Mouse (Mus musculus) midbrain, embryonic 12.5 days (tissue): ENCODE results near the gene Socs4. TPM values are rescaled to one million over a fixed set of nuclear protein-coding genes. Genes with fewer than 3 reads are reported as not detected.

ENCODE experiments used
- ATAC-seq: fragments of 200-750 bp; cut with Nextera tagmentation; 2 replicates; pipeline ENCODE4 v1.8.0; 2017; ENCODE audit warnings: low read depth, moderate TSS enrichment, moderate library complexity; ENCODE audit not compliant: low FRiP score
- H3K27ac ChIP-seq: fragments of 300-500 bp; sonication (generic); replicated peaks from 2 replicates; pipeline ENCODE4 v1.5.1; 2016; ENCODE audit warnings: mild to moderate bottlenecking
- H3K27me3 ChIP-seq: fragments of 300-500 bp; sonication (generic); 2 replicates; pipeline ENCODE4 v1.6.1; 2016; ENCODE audit warnings: mild to moderate bottlenecking
- H3K36me3 ChIP-seq: fragments of 300-500 bp; sonication (generic); 2 replicates; pipeline ENCODE4 v1.6.1; 2016
- H3K4me1 ChIP-seq: fragments of 300-500 bp; sonication (generic); 2 replicates; pipeline ENCODE4 v1.6.1; 2016
- H3K4me2 ChIP-seq: fragments of 300-500 bp; sonication (generic); replicated peaks from 2 replicates; pipeline ENCODE4 v1.6.1; 2016; ENCODE audit warnings: mild to moderate bottlenecking, moderate library complexity
- H3K4me3 ChIP-seq: fragments of 300-500 bp; sonication (generic); 2 replicates; pipeline ENCODE4 v1.5.1; 2016; ENCODE audit warnings: mild to moderate bottlenecking
- H3K9ac ChIP-seq: fragments of 300-500 bp; sonication (generic); replicated peaks from 2 replicates; pipeline ENCODE4 v1.6.1; 2016; ENCODE audit warnings: mild to moderate bottlenecking, moderate library complexity
- H3K9me3 ChIP-seq: fragments of 300-500 bp; sonication (generic); 2 replicates; pipeline ENCODE4 v1.6.1; 2016; ENCODE audit warnings: mild to moderate bottlenecking
- WGBS: fragments of 180-500 bp; shearing (Covaris S2); methylation state at CpG from one replicate; pipeline ENCODE4 v1.1.7; 2016; 5-methylcytosine and 5-hydroxymethylcytosine counted together
- polyA plus RNA-seq: library from polyadenylated mRNA; unstranded; fragments of >200 nt; fragmentation: Nextera tagmentation; extraction: Ambion mirVana; gene quantifications from 2 replicates; pipeline ENCODE4 v1.2.1, GENCODE M21; 2016

Gene Socs4
- polyA plus RNA-seq, 1 experiment from 2014 or later = 4.3 TPM

DNA sequence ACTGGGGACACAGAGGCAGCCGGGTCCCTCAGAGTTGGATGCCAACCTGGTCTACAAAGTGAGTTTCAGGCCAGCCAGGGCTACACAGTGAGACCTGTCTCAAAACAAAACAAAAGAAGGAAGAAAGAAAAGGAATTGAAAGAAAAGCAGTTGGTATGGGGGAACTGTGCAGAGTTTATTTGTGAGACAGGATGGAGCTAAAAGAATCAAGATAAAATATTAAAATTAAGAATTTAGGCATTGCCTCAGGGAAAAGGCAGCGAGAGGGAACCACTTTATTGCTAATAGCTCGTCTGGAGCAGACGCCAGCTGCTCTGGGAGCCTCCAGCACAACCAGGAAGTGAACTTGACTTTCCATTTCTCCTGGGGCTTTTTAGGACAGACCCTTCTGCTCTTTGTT is 17.4 kb downstream of the Socs4 start:
- Histone ChIP-seq H3K36me3 (peaks cover 11% of the 10 kb centered on the region; the same call in 1 of the 2 replicates), H3K9ac (no peak overlapping the region), H3K27ac (no peak overlapping the region), H3K27me3 (no peaks in the 10 kb centered on the region), H3K9me3 (no peaks in the 10 kb centered on the region), H3K4me1 (peaks cover 6% of the 10 kb centered on the region), H3K4me2 (no peak overlapping the region), H3K4me3 (no peak overlapping the region)
- WGBS = 68% methylated on average over 4 of the region's 4 CpGs
- no peak for ATAC-seq

DNA sequence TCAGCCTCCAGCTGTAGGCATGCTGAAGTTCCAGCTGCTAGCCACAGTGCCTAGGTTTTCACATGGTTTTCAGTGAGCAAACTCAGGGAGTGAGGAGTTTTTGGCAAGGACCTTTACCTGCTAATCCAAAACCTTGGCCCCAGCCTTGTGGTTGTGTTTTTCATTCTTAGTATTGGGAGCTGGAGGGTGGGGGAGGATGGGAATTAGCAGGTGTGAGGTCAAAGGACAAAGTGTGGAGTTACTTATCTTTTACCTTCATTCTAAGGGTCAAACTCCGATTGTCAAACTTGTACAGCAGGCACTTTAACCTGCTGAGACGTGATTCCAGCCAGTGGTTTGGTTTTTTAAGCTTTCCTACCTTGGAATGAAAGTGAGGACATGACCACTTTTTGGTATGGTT is 19.5 kb downstream of the Socs4 start:
- Histone ChIP-seq H3K4me2 (no peak overlapping the region), H3K36me3 (0 out of 2 replicates have a peak, but pooled peaks cover 3% of the 10 kb centered on the region), H3K27ac (no peak overlapping the region), H3K27me3 (no peaks in the 10 kb centered on the region), H3K4me1 (peaks cover 20% of the 10 kb centered on the region), H3K4me3 (no peak overlapping the region), H3K9ac (no peak overlapping the region), H3K9me3 (no peaks in the 10 kb centered on the region)
- WGBS = 83% methylated on average over 2 of the region's 2 CpGs
- no peak for ATAC-seq

DNA sequence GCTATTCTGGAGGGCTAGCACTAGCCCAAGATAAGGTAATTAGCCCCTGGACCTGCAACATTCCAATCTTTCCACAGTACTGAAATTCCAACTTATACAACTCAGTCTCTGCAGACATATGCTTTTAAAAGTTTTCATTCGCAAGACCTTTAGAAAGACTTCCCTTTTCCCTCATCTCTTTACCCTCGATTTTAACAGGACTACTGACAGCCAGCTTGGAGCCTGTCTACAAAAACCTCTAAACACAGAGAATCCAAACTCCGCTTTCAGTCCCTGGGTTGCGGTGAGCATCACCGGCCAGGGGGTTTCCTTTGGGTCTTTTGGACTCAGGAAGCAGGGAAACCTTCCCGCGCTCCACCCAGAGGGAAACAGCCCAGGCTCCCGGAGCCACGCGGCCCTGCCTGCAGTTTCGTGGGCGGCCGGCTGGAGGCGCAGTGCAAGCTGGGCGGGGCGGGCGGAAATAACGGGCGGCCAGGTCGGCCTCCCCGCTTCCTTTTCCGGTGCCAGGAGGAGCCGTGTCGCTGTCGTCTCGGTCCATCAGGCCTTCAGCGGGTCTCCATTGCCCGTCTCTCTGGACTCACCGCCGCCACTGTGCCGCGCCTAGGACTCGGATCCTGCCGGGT is 21.2 kb downstream of the Socs4 start, which contains the start of gene Mapk1ip1l:
Mapk1ip1l (plus strand) TSS at position 482 of the 623 bp plus-strand sequence.
- Histone ChIP-seq H3K27ac (peak within 1 kb of the TSS; percentile 99), H3K4me3 (peak within 1 kb of the TSS; percentile 96), H3K9me3 (no peaks in the 10 kb centered on the region), H3K27me3 (no peaks in the 10 kb centered on the region), H3K9ac (peak within 1 kb of the TSS; percentile 98), H3K4me1 (peaks cover 20% of the 10 kb centered on the region), H3K4me2 (peak within 1 kb of the TSS; percentile 85), H3K36me3 (0 out of 2 replicates have a peak, but pooled peaks cover 10% of the 10 kb centered on the region)
- 1% methylated on average over 33 of the region's 34 CpGs for WGBS
- ATAC-seq = peak; percentile 89

DNA sequence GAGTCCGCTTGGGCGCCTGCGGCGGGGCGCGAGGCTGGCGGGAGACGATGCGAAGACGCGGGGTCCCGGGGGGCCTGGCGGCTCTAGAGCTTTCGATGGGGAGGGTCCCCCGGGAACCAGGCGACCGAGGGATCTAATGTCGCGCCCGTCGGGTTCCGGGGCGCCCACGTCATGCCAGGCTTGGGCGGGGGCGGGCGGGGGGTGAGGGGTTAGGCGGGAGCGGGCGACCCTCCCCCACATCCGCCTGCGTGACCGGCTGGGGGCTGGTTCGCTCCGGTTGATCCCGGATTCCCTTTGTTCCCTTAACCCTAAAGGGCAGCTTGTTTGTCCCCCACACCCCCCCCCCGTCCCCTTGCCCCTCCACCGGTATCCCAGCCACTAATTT is 21.7 kb downstream of the Socs4 start:
- Histone ChIP-seq H3K36me3 (peaks cover 14% of the 10 kb centered on the region; the same call in 1 of the 2 replicates), H3K9me3 (no peaks in the 10 kb centered on the region), H3K4me3 (peak overlapping the region; percentile 96), H3K4me1 (peaks cover 20% of the 10 kb centered on the region), H3K4me2 (peak overlapping the region; percentile 85), H3K27ac (peak overlapping the region; percentile 99), H3K27me3 (no peaks in the 10 kb centered on the region), H3K9ac (peak overlapping the region; percentile 98)
- peak; percentile 85 for ATAC-seq
- 0% methylated on average over 33 of the region's 38 CpGs for WGBS

DNA sequence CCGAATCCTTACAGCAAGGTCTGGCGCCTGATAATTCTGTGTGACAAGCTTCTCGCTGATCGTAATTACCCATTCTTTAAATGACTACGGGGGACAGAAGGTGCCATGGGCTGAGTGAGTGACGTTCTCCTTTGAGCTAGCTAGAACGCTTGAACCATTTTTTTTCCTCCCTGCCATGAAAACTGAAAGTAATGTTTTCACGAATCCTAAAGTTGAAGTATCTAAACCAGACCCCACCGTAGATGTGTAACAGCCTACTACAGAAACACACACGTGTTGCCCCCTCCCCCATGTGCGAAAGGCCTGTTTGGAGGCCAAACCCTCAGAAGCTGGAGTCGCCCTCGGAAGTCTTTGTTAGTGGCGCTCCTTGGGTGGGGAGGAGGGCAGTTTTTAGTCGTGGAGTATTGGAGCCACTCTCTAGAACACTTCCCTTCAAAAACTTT is 22.1 kb downstream of the Socs4 start:
- WGBS = under 1% methylated on average over 15 of the region's 15 CpGs
- Histone ChIP-seq H3K4me1 (peaks cover 20% of the 10 kb centered on the region), H3K9me3 (no peaks in the 10 kb centered on the region), H3K4me2 (peak overlapping the region; percentile 85), H3K9ac (peak overlapping the region; percentile 98), H3K27ac (peak overlapping the region; percentile 99), H3K4me3 (peak overlapping the region; percentile 96), H3K27me3 (no peaks in the 10 kb centered on the region), H3K36me3 (peaks cover 15% of the 10 kb centered on the region; the same call in 1 of the 2 replicates)
- ATAC-seq = peak; percentile 47

DNA sequence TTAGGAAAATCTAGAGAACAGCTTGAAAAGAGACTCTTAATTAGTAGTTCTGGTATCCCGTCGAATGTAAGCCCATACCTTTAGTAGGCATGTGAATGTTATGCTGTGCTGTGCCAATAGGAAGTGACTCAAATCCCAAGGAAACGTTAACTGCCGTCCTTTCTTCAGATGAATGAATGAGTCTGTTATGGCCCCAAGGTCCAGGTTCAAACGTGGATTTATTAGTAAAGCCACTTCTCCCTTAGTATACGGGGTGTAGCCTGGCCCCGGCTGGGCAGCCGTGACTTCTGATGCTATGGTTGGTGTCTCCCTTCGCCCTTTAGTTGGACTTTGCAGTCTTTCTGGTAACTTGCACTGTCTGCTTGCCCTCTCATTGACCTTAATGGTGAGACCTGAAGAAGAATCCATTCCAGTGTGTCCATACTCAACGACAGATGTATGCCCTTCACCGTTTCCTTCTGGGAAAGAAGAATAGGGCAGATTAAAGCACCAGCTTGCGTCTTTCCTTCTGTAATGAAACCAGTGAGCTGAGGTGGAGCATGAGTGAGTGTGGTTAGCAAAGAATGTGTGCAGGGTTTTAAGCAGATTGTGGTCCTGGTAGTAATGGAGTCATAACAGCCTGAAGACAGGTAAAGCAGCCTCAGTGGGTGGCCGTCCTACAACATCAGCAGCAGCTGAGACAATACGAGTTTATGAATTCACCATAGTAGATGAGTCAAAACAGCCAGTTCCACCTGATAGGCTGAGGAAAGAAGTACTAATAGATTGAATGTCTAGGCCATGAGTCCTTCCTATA is 26.4 kb downstream of the Socs4 start:
- no peak overlapping the region for H3K27ac ChIP-seq
- H3K27me3 ChIP-seq = no peaks in the 10 kb centered on the region
- H3K9me3 ChIP-seq = no peaks in the 10 kb centered on the region
- H3K4me3 ChIP-seq = no peak overlapping the region
- no peak overlapping the region for H3K9ac ChIP-seq
- no peak for ATAC-seq
- H3K4me1 ChIP-seq = peaks cover 15% of the 10 kb centered on the region
- H3K36me3 ChIP-seq = peaks cover 15% of the 10 kb centered on the region; the same call in 1 of the 2 replicates
- WGBS = 88% methylated on average over 14 of the region's 14 CpGs
- H3K4me2 ChIP-seq = no peak overlapping the region

DNA sequence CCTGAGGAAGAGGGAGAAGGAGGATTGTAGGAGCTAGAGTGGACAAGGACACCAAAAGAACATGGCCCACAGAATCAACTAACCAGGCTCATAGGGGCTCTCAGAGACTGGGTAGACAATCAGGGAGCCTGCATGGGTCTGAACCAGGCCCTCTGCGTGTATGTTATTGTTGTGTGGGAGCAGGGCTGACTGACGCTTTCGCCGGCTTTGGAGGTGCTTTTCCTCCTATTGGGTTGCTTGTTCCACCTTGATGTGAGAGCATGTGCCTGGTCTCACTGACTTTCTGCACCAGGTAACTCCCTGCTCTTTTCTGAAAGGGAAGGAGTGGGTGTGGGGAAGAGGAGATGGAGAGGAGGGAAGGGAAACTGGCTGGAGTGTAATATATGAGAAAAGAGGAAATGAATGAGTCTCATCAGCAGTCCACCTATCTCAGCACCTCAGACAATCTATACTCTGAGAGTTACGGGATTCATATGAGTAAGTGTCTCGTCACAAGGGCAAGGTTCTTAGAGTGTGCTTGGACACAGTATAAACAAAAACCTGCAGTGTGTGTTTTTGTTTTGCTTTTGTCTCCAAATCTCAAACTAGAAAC is 28.2 kb downstream of the Socs4 start:
- no peak overlapping the region for H3K27ac ChIP-seq
- H3K4me2 ChIP-seq = no peak overlapping the region
- no peak overlapping the region for H3K9ac ChIP-seq
- H3K9me3 ChIP-seq = no peaks in the 10 kb centered on the region
- H3K27me3 ChIP-seq = no peaks in the 10 kb centered on the region
- 92% methylated on average over 6 of the region's 6 CpGs for WGBS
- no peak for ATAC-seq
- H3K4me3 ChIP-seq = no peak overlapping the region
- H3K4me1 ChIP-seq = peaks cover 7% of the 10 kb centered on the region
- H3K36me3 ChIP-seq = peaks cover 27% of the 10 kb centered on the region

DNA sequence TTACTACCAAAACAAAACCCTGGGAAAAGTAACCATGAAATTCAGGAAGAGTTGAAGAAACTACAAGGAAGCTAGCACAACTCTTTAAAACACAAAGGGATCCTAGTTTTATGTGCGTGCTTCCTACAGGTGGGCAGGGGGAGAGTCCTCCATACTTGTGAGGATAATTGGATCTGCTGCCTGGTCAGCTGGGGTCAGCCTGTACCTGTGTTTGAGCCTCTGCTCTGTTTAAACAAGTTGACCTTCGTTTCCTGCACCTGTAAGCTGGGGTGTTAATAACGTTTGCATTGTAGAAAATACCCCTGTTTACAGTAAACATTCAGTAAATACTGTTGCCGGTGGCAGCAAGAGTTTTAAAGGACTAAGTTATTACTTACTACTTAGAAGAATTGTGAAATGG is 29.2 kb downstream of the Socs4 start:
- Histone ChIP-seq H3K4me3 (no peak overlapping the region), H3K9me3 (no peaks in the 10 kb centered on the region), H3K4me2 (no peak overlapping the region), H3K27me3 (no peaks in the 10 kb centered on the region), H3K4me1 (no peaks in the 10 kb centered on the region), H3K27ac (no peak overlapping the region), H3K36me3 (peaks cover 37% of the 10 kb centered on the region), H3K9ac (no peak overlapping the region)
- WGBS = 91% methylated on average over 4 of the region's 4 CpGs
- ATAC-seq = no peak

DNA sequence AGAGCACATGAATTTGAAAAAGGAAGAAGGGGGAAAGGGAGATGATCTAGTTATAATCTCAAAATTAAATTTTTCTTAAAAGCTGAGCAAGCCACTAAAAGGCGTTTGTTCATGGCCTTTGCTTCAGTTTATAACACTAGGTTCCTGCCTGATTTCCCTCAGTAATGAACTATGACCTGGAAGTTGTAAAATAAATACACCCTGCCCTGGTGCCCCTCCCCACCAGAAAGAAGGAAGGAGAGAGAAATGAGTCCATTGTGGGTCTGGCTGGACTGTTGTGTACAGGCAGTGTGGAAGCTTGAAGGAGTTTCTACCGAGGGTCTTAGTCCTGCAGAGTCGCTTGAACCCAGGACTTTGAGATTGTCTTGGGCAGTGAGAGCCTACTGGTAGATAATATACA is 30.9 kb downstream of the Socs4 start:
- Histone ChIP-seq H3K4me2 (no peak overlapping the region), H3K36me3 (peaks cover 42% of the 10 kb centered on the region), H3K27me3 (no peaks in the 10 kb centered on the region), H3K9ac (no peak overlapping the region), H3K4me1 (no peaks in the 10 kb centered on the region), H3K4me3 (no peak overlapping the region), H3K9me3 (no peaks in the 10 kb centered on the region), H3K27ac (no peak overlapping the region)
- 89% methylated on average over 3 of the region's 3 CpGs for WGBS
- ATAC-seq = no peak

DNA sequence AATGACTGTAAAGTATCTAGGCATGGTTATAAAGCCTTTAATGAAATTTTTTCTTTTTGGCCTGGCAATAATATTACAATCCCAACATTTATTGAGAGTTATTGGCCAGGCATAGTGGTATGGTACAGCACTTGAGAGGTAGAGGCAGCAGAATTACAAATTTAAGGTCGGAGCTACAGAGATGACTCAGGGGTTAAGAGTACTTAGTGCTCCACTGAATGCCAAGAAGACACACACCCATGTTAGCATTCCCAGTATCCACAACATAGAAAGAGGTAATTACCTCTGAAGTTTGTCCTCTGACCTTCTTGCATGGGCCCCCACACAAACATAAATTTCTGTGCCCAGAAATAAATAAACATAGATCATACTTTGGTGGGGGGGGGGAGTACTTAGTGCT is 32.3 kb downstream of the Socs4 start:
- Histone ChIP-seq H3K9ac (no peak overlapping the region), H3K36me3 (peaks cover 48% of the 10 kb centered on the region), H3K4me3 (no peak overlapping the region), H3K27ac (no peak overlapping the region), H3K27me3 (no peaks in the 10 kb centered on the region), H3K4me2 (no peak overlapping the region), H3K9me3 (no peaks in the 10 kb centered on the region), H3K4me1 (no peaks in the 10 kb centered on the region)
- WGBS = 100% methylated on average over 1 of the region's 1 CpGs
- no peak for ATAC-seq

DNA sequence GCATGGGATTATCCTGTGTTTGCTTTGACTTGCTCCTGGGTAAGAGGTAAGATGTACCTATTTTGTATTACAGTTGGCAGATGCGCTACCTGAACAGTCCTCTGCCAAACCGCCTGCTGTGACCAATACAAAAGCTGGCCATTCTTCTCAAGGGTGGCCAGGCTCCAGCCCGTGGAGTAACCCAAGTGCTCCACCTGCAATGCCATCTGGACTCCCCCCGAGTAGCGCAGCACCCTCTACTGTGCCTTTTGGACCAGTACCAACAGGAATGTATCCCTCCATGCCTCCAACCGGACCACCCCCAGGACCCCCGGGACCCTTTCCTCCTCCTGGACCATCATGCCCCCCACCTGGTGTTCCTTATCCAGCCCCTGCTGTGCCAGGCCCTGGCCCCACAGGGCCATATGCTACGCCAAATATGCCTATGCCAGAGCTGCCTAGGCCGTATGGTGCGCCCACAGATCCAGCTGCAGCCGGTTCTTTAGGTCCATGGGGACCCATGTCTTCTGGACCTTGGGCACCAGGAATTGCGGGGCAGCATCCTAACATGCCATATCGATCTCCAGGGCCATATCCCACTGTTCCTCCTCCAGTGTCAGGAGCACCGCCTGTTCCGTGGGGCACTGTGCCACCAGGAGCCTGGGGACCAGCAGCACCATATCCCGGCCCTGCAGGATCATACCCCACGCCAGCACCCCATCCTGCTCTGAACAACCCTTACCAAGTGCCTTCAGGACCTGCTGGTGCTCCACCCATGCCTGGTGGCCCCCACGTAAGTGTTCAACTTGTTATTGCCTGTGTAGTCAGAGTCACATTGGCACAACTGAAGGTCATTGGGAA is 33.8 kb downstream of the Socs4 start:
- H3K36me3 ChIP-seq = peaks cover 59% of the 10 kb centered on the region
- H3K9ac ChIP-seq = no peak overlapping the region

More for the DNA sequence above, 33.8 kb downstream of the Socs4 start:
- Histone ChIP-seq H3K27me3 (no peaks in the 10 kb centered on the region), H3K4me2 (no peak overlapping the region), H3K4me1 (no peaks in the 10 kb centered on the region), H3K27ac (no peak overlapping the region), H3K4me3 (no peak overlapping the region), H3K9me3 (no peaks in the 10 kb centered on the region)
- 94% methylated on average over 18 of the region's 18 CpGs for WGBS
- no peak for ATAC-seq
